Mouse (Mus musculus) stomach, postnatal 0 days (tissue): ENCODE measurements around the gene Stfa2l1.

Experiments
- CTCF ChIP-seq: IDR thresholded peaks from 2 replicates; pipeline ENCODE4 v1.5.1; 2016; ENCODE audit warnings: antibody characterized with exemption, low read depth, mild to moderate bottlenecking, moderate library complexity
- EP300 ChIP-seq: optimal IDR thresholded peaks from 2 replicates; pipeline ENCODE3; 2016; ENCODE audit warnings: antibody characterized with exemption

GRCm38 (mm10) chr16:36128092-36128491 is 28.5 kb upstream of the Stfa2l1 start:
- no peak for TF ChIP-seq EP300
- no peak for TF ChIP-seq CTCF
